Mouse (Mus musculus) heart, embryonic 14.5 days (tissue): ENCODE measurements around the gene Bbs9. TPM values are rescaled to one million over a fixed set of nuclear protein-coding genes. Genes with fewer than 3 reads are reported as not detected.

Source experiments
- ATAC-seq: fragments of 200-750 bp; cut with Nextera tagmentation; 2 replicates; pipeline ENCODE4 v1.8.0; 2017; ENCODE audit warnings: low read depth, moderate TSS enrichment; ENCODE audit not compliant: insufficient number of reproducible peaks, insufficient read depth, low FRiP score
- H3K27ac ChIP-seq, 2 experiments: fragments of 200-500 bp in 1 of 2; fragments of 300-500 bp in 1 of 2; sonication (generic) in 1 of 2; replicated peaks in 1 of 2; 2 replicates each; pipeline ENCODE4 v1.5.1; 2012 to 2014; ENCODE audit warnings: low read depth in 2 of 2, low read length in 2 of 2, control low read depth in 1 of 2, mild to moderate bottlenecking in 1 of 2, mixed read lengths in 1 of 2; ENCODE audit not compliant: control insufficient read depth in 1 of 2, insufficient read depth in 1 of 2
- H3K27me3 ChIP-seq: fragments of 300-500 bp; sonication (generic); 2 replicates; pipeline ENCODE4 v1.6.1; 2014; ENCODE audit warnings: mild to moderate bottlenecking, low read length, control low read depth; ENCODE audit not compliant: control insufficient read depth, insufficient read depth
- H3K36me3 ChIP-seq: fragments of 300-500 bp; sonication (generic); 2 replicates; pipeline ENCODE4 v1.6.1; 2014; ENCODE audit warnings: mild to moderate bottlenecking, control low read depth, low read length, mixed read lengths; ENCODE audit not compliant: control insufficient read depth, insufficient read depth
- H3K4me1 ChIP-seq, 2 experiments: fragments of 200-500 bp in 1 of 2; fragments of 300-500 bp in 1 of 2; sonication (generic) in 1 of 2; 2 replicates each; pipeline ENCODE4 v1.6.1; 2012 to 2014; ENCODE audit warnings: low read length in 2 of 2, control low read depth in 1 of 2, mixed read lengths in 1 of 2; ENCODE audit not compliant: control insufficient read depth in 2 of 2, insufficient read depth in 2 of 2
- H3K4me2 ChIP-seq: fragments of 300-500 bp; sonication (generic); 2 replicates; pipeline ENCODE4 v1.6.1; 2014; ENCODE audit warnings: mild to moderate bottlenecking, low read length
- H3K4me3 ChIP-seq, 2 experiments: fragments of 200-500 bp in 1 of 2; fragments of 300-500 bp in 1 of 2; sonication (generic) in 1 of 2; 2 replicates each; pipeline ENCODE4 v1.5.1; 2012 to 2014; ENCODE audit warnings: low read length in 2 of 2, mild to moderate bottlenecking in 2 of 2, control low read depth in 1 of 2, low read depth in 1 of 2, moderate library complexity in 1 of 2; ENCODE audit not compliant: control insufficient read depth in 1 of 2, insufficient read depth in 1 of 2
- H3K9ac ChIP-seq: fragments of 300-500 bp; sonication (generic); 2 replicates; pipeline ENCODE4 v1.6.1; 2014; ENCODE audit warnings: mild to moderate bottlenecking, low read length
- H3K9me3 ChIP-seq: fragments of 300-500 bp; sonication (generic); 2 replicates; pipeline ENCODE4 v1.6.1; 2016; ENCODE audit warnings: low read length, control low read depth; ENCODE audit not compliant: control insufficient read depth
- WGBS: fragments of 180-500 bp; shearing (Covaris S2); extraction: QIAGEN DNeasy Blood & Tissue Kit; methylation state at CpG from one replicate; pipeline ENCODE4 v1.1.7; 2014; 5-methylcytosine and 5-hydroxymethylcytosine counted together
- polyA plus RNA-seq: library from polyadenylated mRNA; unstranded; fragments of >200 nt; fragmentation: Nextera tagmentation; extraction: Ambion mirVana; gene quantifications from 2 replicates; pipeline ENCODE4 v1.2.1, GENCODE M21; 2014

Gene Bbs9
- polyA plus RNA-seq, 1 experiment from 2014 or later: 11.6 TPM

- Histone ChIP-seq H3K9ac (no peak overlapping the region), H3K4me1 (peaks cover 0 to 4% of the 10 kb centered on the region in 2 experiments; a peak in 2 of 4 replicates), H3K27ac (no peak overlapping the region), H3K27me3 (no peaks in the 10 kb centered on the region), H3K4me3 (no peak overlapping the region), H3K9me3 (no peaks in the 10 kb centered on the region), H3K36me3 (no peaks in the 10 kb centered on the region), H3K4me2 (no peak overlapping the region)
- WGBS: 88% methylated on average over 4 of the region's 4 CpGs
- ATAC-seq: no peak
These were observed 204.0 kb downstream of the Bbs9 start for GRCm38 (mm10) chr9:22679485-22679884.

- Histone ChIP-seq H3K36me3 (no peaks in the 10 kb centered on the region), H3K27ac (no peak overlapping the region), H3K4me3 (no peak overlapping the region), H3K9ac (no peak overlapping the region), H3K4me2 (peak overlapping the region; percentile 26), H3K27me3 (no peaks in the 10 kb centered on the region), H3K4me1 (peaks cover 0 to 4% of the 10 kb centered on the region in 2 experiments; a peak in 2 of 4 replicates), H3K9me3 (no peaks in the 10 kb centered on the region)
- no peak for ATAC-seq
- 31% methylated on average over 12 of the region's 12 CpGs for WGBS
These were observed 204.5 kb downstream of the Bbs9 start for GRCm38 (mm10) chr9:22680031-22680430.

GRCm38 (mm10) chr9:22680484-22680883, 205.0 kb downstream of the Bbs9 start:
- Histone ChIP-seq H3K27me3 (no peaks in the 10 kb centered on the region), H3K9me3 (no peaks in the 10 kb centered on the region), H3K4me2 (no peak overlapping the region), H3K36me3 (no peaks in the 10 kb centered on the region), H3K9ac (no peak overlapping the region), H3K4me3 (no peak overlapping the region), H3K27ac (no peak overlapping the region), H3K4me1 (peaks cover 0 to 4% of the 10 kb centered on the region in 2 experiments; a peak in 2 of 4 replicates)
- no peak for ATAC-seq
- 45% methylated on average over 1 of the region's 1 CpGs for WGBS

- ATAC-seq: no peak
- peaks cover 0 to 4% of the 10 kb centered on the region in 2 experiments; a peak in 2 of 4 replicates for H3K4me1 ChIP-seq
- no peaks in the 10 kb centered on the region for H3K27me3 ChIP-seq
- H3K4me3 ChIP-seq: no peak overlapping the region
- no peak overlapping the region for H3K27ac ChIP-seq
- no peaks in the 10 kb centered on the region for H3K9me3 ChIP-seq
- 85% methylated on average over 3 of the region's 3 CpGs for WGBS
- no peak overlapping the region for H3K4me2 ChIP-seq
- no peak overlapping the region for H3K9ac ChIP-seq
- no peaks in the 10 kb centered on the region for H3K36me3 ChIP-seq
These were observed 208.3 kb downstream of the Bbs9 start for GRCm38 (mm10) chr9:22683786-22684185.

GRCm38 (mm10) chr9:22686765-22687472, 211.4 kb downstream of the Bbs9 start:
- Histone ChIP-seq H3K4me1 (no peaks in the 10 kb centered on the region), H3K4me2 (no peak overlapping the region), H3K27me3 (no peaks in the 10 kb centered on the region), H3K4me3 (no peak overlapping the region), H3K36me3 (no peaks in the 10 kb centered on the region), H3K9ac (no peak overlapping the region), H3K9me3 (no peaks in the 10 kb centered on the region), H3K27ac (no peak overlapping the region)
- no peak for ATAC-seq
- WGBS: 83% methylated on average over 6 of the region's 6 CpGs

- WGBS: 64% methylated on average over 7 of the region's 7 CpGs
- H3K9ac ChIP-seq: no peak overlapping the region
These were observed 214.7 kb downstream of the Bbs9 start for GRCm38 (mm10) chr9:22690234-22690633.

GRCm38 (mm10) chr9:22695392-22695791, 219.9 kb downstream of the Bbs9 start:
- no peak for ATAC-seq
- H3K36me3 ChIP-seq: no peaks in the 10 kb centered on the region
- WGBS: 70% methylated on average over 4 of the region's 4 CpGs
- no peak overlapping the region for H3K27ac ChIP-seq
- no peak overlapping the region for H3K4me2 ChIP-seq
- H3K4me3 ChIP-seq: no peak overlapping the region
- H3K9ac ChIP-seq: no peak overlapping the region
- H3K9me3 ChIP-seq: peaks cover 4% of the 10 kb centered on the region; the same call in 1 of the 2 replicates
- H3K4me1 ChIP-seq: no peaks in the 10 kb centered on the region
- H3K27me3 ChIP-seq: no peaks in the 10 kb centered on the region

More at GRCm38 (mm10) chr9:22690234-22690633, 214.7 kb downstream of the Bbs9 start:
- H3K27ac ChIP-seq: no peak overlapping the region
- no peak overlapping the region for H3K4me2 ChIP-seq
- ATAC-seq: no peak
- no peaks in the 10 kb centered on the region for H3K9me3 ChIP-seq
- H3K4me3 ChIP-seq: no peak overlapping the region
- no peaks in the 10 kb centered on the region for H3K4me1 ChIP-seq
- no peaks in the 10 kb centered on the region for H3K36me3 ChIP-seq
- no peaks in the 10 kb centered on the region for H3K27me3 ChIP-seq
